Mouse (Mus musculus): ENCODE measurements around the gene Magi2.

Gene Magi2

GRCm38 (mm10) chr5:19951102-19951501 is 724.3 kb downstream of the Magi2 start:
- DNase-seq (ENCODE audit: low read depth): no peak

- no peak for DNase-seq (ENCODE audit: low read depth)
Measured at GRCm38 (mm10) chr5:19964113-19964512, 737.3 kb downstream of the Magi2 start.

- DNase-seq (ENCODE audit: low read depth): no peak
Measured at GRCm38 (mm10) chr5:19972736-19973135, 745.9 kb downstream of the Magi2 start.

- no peak for DNase-seq (ENCODE audit: low read depth)
Measured at GRCm38 (mm10) chr5:19973852-19974251, 747.0 kb downstream of the Magi2 start.

- no peak for DNase-seq (ENCODE audit: low read depth)
Measured at GRCm38 (mm10) chr5:19981518-19981917, 754.7 kb downstream of the Magi2 start.

GRCm38 (mm10) chr5:19982031-19982430 is 755.2 kb downstream of the Magi2 start:
- no peak for DNase-seq (ENCODE audit: low read depth)

- DNase-seq (ENCODE audit: low read depth): no peak
Measured at GRCm38 (mm10) chr5:19999486-19999885, 772.6 kb downstream of the Magi2 start.

GRCm38 (mm10) chr5:19999912-20000311 is 773.1 kb downstream of the Magi2 start:
- DNase-seq (ENCODE audit: low read depth): no peak

- DNase-seq (ENCODE audit: low read depth): no peak
Measured at GRCm38 (mm10) chr5:20006616-20007015, 779.8 kb downstream of the Magi2 start.

GRCm38 (mm10) chr5:20007246-20007645 is 780.4 kb downstream of the Magi2 start:
- no peak for DNase-seq (ENCODE audit: low read depth)

GRCm38 (mm10) chr5:20010210-20010609 is 783.4 kb downstream of the Magi2 start:
- no peak for DNase-seq (ENCODE audit: low read depth)

- DNase-seq (ENCODE audit: low read depth): no peak
Measured at GRCm38 (mm10) chr5:20018063-20018462, 791.2 kb downstream of the Magi2 start.

GRCm38 (mm10) chr5:20046649-20047048 is 819.8 kb downstream of the Magi2 start:
- DNase-seq (ENCODE audit: low read depth): no peak

- DNase-seq (ENCODE audit: low read depth): no peak
Measured at GRCm38 (mm10) chr5:20048386-20048785, 821.5 kb downstream of the Magi2 start.

GRCm38 (mm10) chr5:20050284-20050683 is 823.4 kb downstream of the Magi2 start:
- DNase-seq (ENCODE audit: low read depth): no peak

- no peak for DNase-seq (ENCODE audit: low read depth)
Measured at GRCm38 (mm10) chr5:20055000-20055399, 828.2 kb downstream of the Magi2 start.

GRCm38 (mm10) chr5:20056074-20056842 is 829.4 kb downstream of the Magi2 start:
- DNase-seq (ENCODE audit: low read depth): no peak

- DNase-seq (ENCODE audit: low read depth): no peak
Measured at GRCm38 (mm10) chr5:20056856-20057255, 830.0 kb downstream of the Magi2 start.

- no peak for DNase-seq (ENCODE audit: low read depth)
Measured at GRCm38 (mm10) chr5:20062011-20062410, 835.2 kb downstream of the Magi2 start.

- DNase-seq (ENCODE audit: low read depth): no peak
Measured at GRCm38 (mm10) chr5:20065081-20065480, 838.2 kb downstream of the Magi2 start.

- DNase-seq (ENCODE audit: low read depth): no peak
Measured at GRCm38 (mm10) chr5:20068496-20068895, 841.7 kb downstream of the Magi2 start.

GRCm38 (mm10) chr5:20068921-20069486 is 842.2 kb downstream of the Magi2 start:
- DNase-seq (ENCODE audit: low read depth): no peak

GRCm38 (mm10) chr5:20074101-20074500 is 847.3 kb downstream of the Magi2 start:
- DNase-seq (ENCODE audit: low read depth): no peak

GRCm38 (mm10) chr5:20074867-20075266 is 848.0 kb downstream of the Magi2 start:
- DNase-seq (ENCODE audit: low read depth): no peak
